ENCODE assay signal across 23 mouse cellular contexts in the genomic region with DNA sequence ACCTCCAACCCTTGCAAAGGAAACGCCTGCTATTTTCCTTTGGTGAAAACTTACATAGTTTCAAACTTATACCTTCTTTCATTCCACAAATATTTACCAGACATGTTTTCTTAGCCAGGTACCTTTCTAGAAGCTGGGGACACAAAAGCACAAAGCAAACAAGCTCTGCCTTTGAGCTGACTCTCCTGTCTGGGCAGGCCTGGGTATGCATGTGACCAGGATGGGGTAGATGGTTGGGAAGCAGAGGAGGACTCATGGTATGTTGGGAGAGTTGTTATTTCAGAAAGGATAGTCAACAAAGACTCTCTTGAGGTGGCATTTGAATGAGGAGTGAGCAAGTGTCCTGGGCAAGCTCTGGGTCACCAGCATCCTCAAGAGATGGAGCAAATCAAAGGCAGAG. TPM values are rescaled to one million over a fixed set of nuclear protein-coding genes. Genes with fewer than 3 reads are reported as not detected.
DNase-seq lines count a peak whose midpoint lies in the region; ATAC-seq and TF ChIP-seq lines count a peak whose summit lies in the region.
"Had no signal": no experiment of that assay in that cellular context is flagged by ENCODE, and none has a peak within 500 bp of the region (broad histone marks: within the 10 kb centered on the region; RNA-seq: fewer than 3 reads in every experiment).

No protein-coding gene starts in this region.

- WGBS in stomach, embryonic 15.5 days, result 53% methylated on average over 1 of the region's 1 CpGs
- whole genome bisulfite sequencing in stomach, postnatal 0 days, result 33% methylated on average over 1 of the region's 1 CpGs
- 82% methylated on average over 1 of the region's 1 CpGs for WGBS in forebrain, embryonic 13.5 days

- intact Hi-C loops in heart, postnatal 25 days (cut with DNase I), result no loop called here

- no peak for TF ChIP-seq CTCF in stomach, postnatal 0 days (IDR thresholded peaks at IDR 0.05; ENCODE audit: low read depth)

- H3K36me3 ChIP-seq in stomach, embryonic 15.5 days, result no peaks in the 10 kb centered on the region
- no peaks in the 10 kb centered on the region for H3K36me3 ChIP-seq in stomach, postnatal 0 days (ENCODE audit: control insufficient read depth, insufficient read depth, low read length)
- no peaks in the 10 kb centered on the region for H3K36me3 ChIP-seq in forebrain, embryonic 13.5 days (ENCODE audit: poor library complexity, severe bottlenecking)
- H3K36me3 ChIP-seq: embryonic facial prominence, embryonic 12.5 days; embryonic facial prominence, embryonic 15.5 days; forebrain, embryonic 10.5 days; forebrain, embryonic 12.5 days; forebrain, embryonic 15.5 days had no signal

- H3K4me3 ChIP-seq in stomach, embryonic 15.5 days (replicated peaks), result no peak overlapping the region
- no peak overlapping the region for H3K4me3 ChIP-seq in stomach, postnatal 0 days (ENCODE audit: low read depth, low read length)
- no peak overlapping the region for H3K4me3 ChIP-seq in forebrain, embryonic 13.5 days
- H3K4me3 ChIP-seq: embryonic facial prominence, embryonic 12.5 days; embryonic facial prominence, embryonic 15.5 days; erythroblast, embryonic 14.5 days; forebrain, embryonic 10.5 days; forebrain, embryonic 12.5 days; forebrain, embryonic 15.5 days had no signal

- no peaks in the 10 kb centered on the region for H3K27me3 ChIP-seq in stomach, embryonic 15.5 days (replicated peaks)
- no peaks in the 10 kb centered on the region for H3K27me3 ChIP-seq in stomach, postnatal 0 days (ENCODE audit: control insufficient read depth, insufficient read depth, low read length)
- no peaks in the 10 kb centered on the region for H3K27me3 ChIP-seq in forebrain, embryonic 13.5 days
- H3K27me3 ChIP-seq: embryonic facial prominence, embryonic 12.5 days; embryonic facial prominence, embryonic 15.5 days; forebrain, embryonic 12.5 days; forebrain, embryonic 15.5 days had no signal

- no peak for ATAC-seq in stomach, embryonic 15.5 days (ENCODE audit: insufficient read depth, low FRiP score, low read depth)
- peak; percentile 47; the same call in 1 of the 2 replicates for ATAC-seq in stomach, postnatal 0 days (ENCODE audit: low FRiP score, low TSS enrichment)
- ATAC-seq in forebrain, embryonic 13.5 days, result no peak
- ATAC-seq: forebrain, embryonic 15.5 days; forebrain, postnatal 0 days had no signal

- no peak for TF ChIP-seq EP300 in stomach, postnatal 0 days (optimal IDR thresholded peaks at IDR 0.05)

- H3K27ac ChIP-seq in stomach, embryonic 15.5 days, result peak overlapping the region; percentile 26
- H3K27ac ChIP-seq in stomach, postnatal 0 days (replicated peaks), result peak overlapping the region; percentile 30; the same call in 1 of the 2 replicates
- H3K27ac ChIP-seq in forebrain, embryonic 13.5 days, result no peak overlapping the region
- H3K27ac ChIP-seq: embryonic facial prominence, embryonic 12.5 days; embryonic facial prominence, embryonic 15.5 days; forebrain, embryonic 10.5 days; forebrain, embryonic 12.5 days; forebrain, embryonic 15.5 days had no signal

- H3K9me3 ChIP-seq in stomach, embryonic 15.5 days, result no peaks in the 10 kb centered on the region
- H3K9me3 ChIP-seq in stomach, postnatal 0 days (ENCODE audit: control insufficient read depth, low read length), result no peaks in the 10 kb centered on the region
- H3K9me3 ChIP-seq in forebrain, embryonic 13.5 days (replicated peaks), result no peaks in the 10 kb centered on the region
- H3K9me3 ChIP-seq: embryonic facial prominence, embryonic 12.5 days; embryonic facial prominence, embryonic 15.5 days; forebrain, embryonic 10.5 days; forebrain, embryonic 12.5 days; forebrain, embryonic 15.5 days had no signal

- H3K4me2 ChIP-seq in stomach, embryonic 15.5 days, result no peak overlapping the region
- no peak overlapping the region for H3K4me2 ChIP-seq in stomach, postnatal 0 days (replicated peaks; ENCODE audit: low read depth)
- no peak overlapping the region for H3K4me2 ChIP-seq in forebrain, embryonic 13.5 days
- H3K4me2 ChIP-seq: embryonic facial prominence, embryonic 12.5 days; embryonic facial prominence, embryonic 15.5 days; forebrain, embryonic 12.5 days; forebrain, embryonic 15.5 days had no signal

- no peaks in the 10 kb centered on the region for H3K4me1 ChIP-seq in stomach, embryonic 15.5 days
- no peaks in the 10 kb centered on the region for H3K4me1 ChIP-seq in stomach, postnatal 0 days (replicated peaks; ENCODE audit: control insufficient read depth, insufficient read depth)
- no peaks in the 10 kb centered on the region for H3K4me1 ChIP-seq in forebrain, embryonic 13.5 days
- H3K4me1 ChIP-seq: embryonic facial prominence, embryonic 12.5 days; embryonic facial prominence, embryonic 15.5 days; forebrain, embryonic 12.5 days had no signal

- peak; percentile 53 for DNase-seq in heart, adult 11 months
- DNase-seq in heart, postnatal 25 days (ENCODE audit: low spot score), result no peak
- peak; percentile 52 for DNase-seq in urinary bladder, postnatal 14 days (ENCODE audit: low spot score)
- no peak for DNase-seq in urinary bladder, postnatal 25 days (ENCODE audit: low spot score)
- no peak for DNase-seq in stomach, postnatal 0 days (ENCODE audit: low spot score)
- DNase-seq in adrenal gland, postnatal 14 days, result no peak
- DNase-seq: adrenal gland, adult 2 months; adrenal gland, postnatal 10 days; adrenal gland, postnatal 36 days; cerebellum, adult 11-12 months; cerebellum, adult 8-10 months; cerebellum, adult 9-11 months; cerebellum, postnatal 14 days; cerebellum, postnatal 36 days; forebrain, postnatal 0 days had no signal

- H3K9ac ChIP-seq in stomach, embryonic 15.5 days, result no peak overlapping the region
- H3K9ac ChIP-seq in stomach, postnatal 0 days (ENCODE audit: low read length), result no peak overlapping the region
- H3K9ac ChIP-seq in forebrain, embryonic 13.5 days, result no peak overlapping the region
- H3K9ac ChIP-seq: embryonic facial prominence, embryonic 12.5 days; embryonic facial prominence, embryonic 15.5 days; forebrain, embryonic 12.5 days; forebrain, embryonic 15.5 days; forebrain, postnatal 0 days had no signal

RNA-seq across cellular contexts. Expression of a gene that starts 5.8 kb away (rescaled TPM):
- 1 to 10 TPM; 1.5 to 1.6 TPM for total RNA-seq in heart, postnatal 25 days (2021)
- 2.7 and 4.0 TPM in 2 replicates for polyA plus RNA-seq in stomach, embryonic 15.5 days (2015; fragmentation: Nextera tagmentation; extraction: Ambion mirVana)
- 3.0 and 3.2 TPM in 2 replicates for polyA plus RNA-seq in stomach, postnatal 0 days (2015; fragmentation: Nextera tagmentation; extraction: Ambion mirVana)
- 40.7 and 45.5 TPM in 2 replicates for total RNA-seq in adrenal gland, postnatal 14 days (2021)
- 3.0 and 3.3 TPM in 2 replicates for polyA plus RNA-seq in forebrain, embryonic 13.5 days (2015; fragmentation: Nextera tagmentation; extraction: Ambion mirVana)

RNA-seq across cellular contexts. Expression of a gene that starts 22.8 kb away (rescaled TPM):
- total RNA-seq in heart, postnatal 25 days (2021), result 100 to 1,000 TPM; 114 to 121 TPM
- polyA plus RNA-seq in stomach, embryonic 15.5 days (2015; fragmentation: Nextera tagmentation; extraction: Ambion mirVana), result 248 and 251 TPM in 2 replicates
- polyA plus RNA-seq in stomach, postnatal 0 days (2015; fragmentation: Nextera tagmentation; extraction: Ambion mirVana), result 123 and 124 TPM in 2 replicates
- total RNA-seq in adrenal gland, postnatal 14 days (2021), result 210 and 212 TPM in 2 replicates
- 329 and 340 TPM in 2 replicates for polyA plus RNA-seq in forebrain, embryonic 13.5 days (2015; fragmentation: Nextera tagmentation; extraction: Ambion mirVana)

RNA-seq across cellular contexts. Expression of a gene that starts 30.9 kb away (rescaled TPM):
- total RNA-seq in heart, postnatal 25 days (2021), result 100 to 1,000 TPM; 147 to 169 TPM
- 368 and 394 TPM in 2 replicates for polyA plus RNA-seq in stomach, embryonic 15.5 days (2015; fragmentation: Nextera tagmentation; extraction: Ambion mirVana)
- 269 and 275 TPM in 2 replicates for polyA plus RNA-seq in stomach, postnatal 0 days (2015; fragmentation: Nextera tagmentation; extraction: Ambion mirVana)
- 102 and 105 TPM in 2 replicates for total RNA-seq in adrenal gland, postnatal 14 days (2021)
- polyA plus RNA-seq in forebrain, embryonic 13.5 days (2015; fragmentation: Nextera tagmentation; extraction: Ambion mirVana), result 303 and 328 TPM in 2 replicates

RNA-seq across cellular contexts. Expression of a gene that starts 31.2 kb away (rescaled TPM):
- 1 to 10 TPM; 5.4 to 5.8 TPM for total RNA-seq in heart, postnatal 25 days (2021)
- polyA plus RNA-seq in stomach, embryonic 15.5 days (2015; fragmentation: Nextera tagmentation; extraction: Ambion mirVana), result 12.1 and 15.0 TPM in 2 replicates
- polyA plus RNA-seq in stomach, postnatal 0 days (2015; fragmentation: Nextera tagmentation; extraction: Ambion mirVana), result 14.0 and 18.8 TPM in 2 replicates
- 27.5 and 33.1 TPM in 2 replicates for total RNA-seq in adrenal gland, postnatal 14 days (2021)
- 3.1 and 3.4 TPM in 2 replicates for polyA plus RNA-seq in forebrain, embryonic 13.5 days (2015; fragmentation: Nextera tagmentation; extraction: Ambion mirVana)
- polyA plus RNA-seq: adrenal gland, adult 2 months; erythroblast, embryonic 14.5 days had no signal

RNA-seq across cellular contexts. Expression of a gene that starts 41.3 kb away (rescaled TPM):
- total RNA-seq in heart, postnatal 25 days (2021), result 10 to 100 TPM; 12.1 to 13.5 TPM
- 2.5 and 2.7 TPM in 2 replicates for polyA plus RNA-seq in stomach, embryonic 15.5 days (2015; fragmentation: Nextera tagmentation; extraction: Ambion mirVana)
- 2.0 and 2.2 TPM in 2 replicates for polyA plus RNA-seq in stomach, postnatal 0 days (2015; fragmentation: Nextera tagmentation; extraction: Ambion mirVana)
- total RNA-seq in adrenal gland, postnatal 14 days (2021), result 25.6 and 28.3 TPM in 2 replicates
- 5.3 TPM in 2 replicates for polyA plus RNA-seq in forebrain, embryonic 13.5 days (2015; fragmentation: Nextera tagmentation; extraction: Ambion mirVana)

Comparison
In these comparisons a context has a peak if more than half of its experiments do, and no peak if none do; other contexts are left out.
1. DNase-seq: peak in heart, adult 11 months (single experiment) and urinary bladder, postnatal 14 days (single experiment); none in heart, postnatal 25 days (single experiment), urinary bladder, postnatal 25 days (single experiment), stomach, postnatal 0 days (single experiment) and adrenal gland, postnatal 14 days (single experiment).